Mouse (Mus musculus) spleen, postnatal 36 days (tissue): ENCODE measurements around the gene Mageb3.
"Not testable (repeated sequence)": the region's sequence is repeated elsewhere in the genome, so short reads cannot be mapped to it uniquely, and the experiment has no call there.

Experiments
- DNase-seq, 2 experiments: peaks; one replicate each; pipeline ENCODE4 v3.0.0; 2022; ENCODE audit warnings: low spot score in 2 of 2, mixed read lengths in 1 of 2

Mageb3 gene

DNA sequence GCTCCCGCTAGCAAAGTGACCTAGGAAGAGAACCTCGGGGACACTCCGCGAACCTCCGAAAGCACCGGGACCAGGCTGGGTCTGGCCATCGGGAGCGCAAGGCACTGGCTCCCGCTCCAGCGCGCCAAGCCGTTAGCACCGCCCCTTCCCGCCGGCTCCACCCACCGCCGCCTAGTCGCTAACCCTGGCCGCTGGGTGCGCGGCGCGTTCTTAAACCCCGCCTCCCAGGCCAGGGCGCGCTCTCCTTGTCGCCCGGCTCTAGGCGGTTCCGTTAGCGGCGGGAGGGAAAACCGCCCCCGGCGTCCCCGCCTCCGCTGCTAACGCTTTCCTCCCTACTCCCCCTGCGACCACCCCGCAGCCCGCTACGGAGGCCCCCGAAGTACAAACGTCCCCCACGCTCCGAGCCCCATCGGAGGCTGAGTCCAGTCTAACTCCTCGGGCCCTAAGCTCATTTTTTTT lies at the start of gene Mageb3, which contains the start of gene Ctdspl2:
Gene Mageb3 (minus strand): TSS at position 328 of the 459 bp plus-strand sequence.
Gene Ctdspl2 (plus strand): TSS at position 237 of the 459 bp plus-strand sequence.
- DNase-seq = peak; percentile 95 to 96

DNA sequence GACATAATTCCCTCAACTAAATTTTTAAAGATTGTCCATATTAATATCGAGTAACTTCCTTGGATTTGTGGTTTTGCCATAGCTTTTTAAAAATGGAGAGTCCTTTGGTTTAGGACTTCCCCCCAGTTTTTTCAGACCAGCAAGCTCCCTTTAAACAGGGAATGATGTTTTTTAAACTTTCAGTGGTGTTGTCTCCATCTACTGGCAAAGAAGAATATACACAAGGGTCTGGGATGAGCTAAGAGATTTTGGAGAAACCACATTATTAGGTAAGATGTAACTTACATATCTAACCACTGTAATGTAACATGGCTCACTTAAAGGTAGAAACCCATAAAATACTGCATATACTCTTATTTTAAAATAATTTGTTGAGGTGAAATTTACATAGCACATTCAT lies 39.8 kb upstream of the Mageb3 start:
- DNase-seq = no peak

GRCm38 (mm10) chr2:121957216-121957792 lies 1.4 kb upstream of the Mageb3 start:
- DNase-seq = no peak

GRCm38 (mm10) chr2:121956224-121957018 lies 529 bp upstream of the Mageb3 start:
- peak; percentile 89 for DNase-seq

GRCm38 (mm10) chr2:121954971-121955656 lies 778 bp downstream of the Mageb3 start:
- no peak for DNase-seq

DNA sequence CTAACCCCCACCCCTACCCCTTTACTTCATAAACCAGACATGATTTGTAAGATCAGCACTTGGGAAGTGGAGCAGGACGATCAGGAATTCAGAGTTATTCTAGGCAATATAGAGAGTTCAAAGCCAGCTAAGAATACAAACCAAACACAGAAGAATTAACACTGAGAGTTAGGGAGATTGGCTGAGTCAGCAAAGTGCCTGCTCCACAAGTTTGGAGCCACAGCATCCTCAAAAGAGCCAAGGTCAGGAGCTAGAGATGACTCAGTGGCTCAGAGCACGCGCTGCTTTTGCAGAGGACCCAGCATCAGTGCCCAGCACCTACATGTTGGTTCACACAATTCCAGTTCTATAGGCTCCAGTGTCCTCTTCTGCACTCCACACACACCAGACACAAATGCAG lies 12.5 kb downstream of the Mageb3 start:
- no peak for DNase-seq

DNA sequence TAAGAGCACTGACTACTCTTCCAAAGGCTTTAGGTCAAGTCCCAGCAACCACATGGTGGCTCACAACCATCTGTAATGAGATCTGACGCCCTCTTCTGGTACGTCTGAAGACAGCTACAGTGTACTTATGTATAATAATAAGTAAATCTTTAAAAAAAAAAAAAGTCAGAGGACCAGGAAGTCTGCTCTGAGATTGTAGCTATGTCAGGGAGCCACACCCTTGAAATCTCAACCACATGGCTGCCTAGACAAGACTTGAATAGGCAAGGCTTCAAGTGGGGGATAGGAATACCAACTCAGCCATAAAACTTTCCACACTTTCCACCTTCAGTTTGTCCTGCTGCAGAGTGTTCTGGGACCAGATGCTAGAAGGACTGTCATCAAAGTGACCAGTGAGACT lies 18.3 kb downstream of the Mageb3 start:
- not testable (repeated sequence) for DNase-seq

DNA sequence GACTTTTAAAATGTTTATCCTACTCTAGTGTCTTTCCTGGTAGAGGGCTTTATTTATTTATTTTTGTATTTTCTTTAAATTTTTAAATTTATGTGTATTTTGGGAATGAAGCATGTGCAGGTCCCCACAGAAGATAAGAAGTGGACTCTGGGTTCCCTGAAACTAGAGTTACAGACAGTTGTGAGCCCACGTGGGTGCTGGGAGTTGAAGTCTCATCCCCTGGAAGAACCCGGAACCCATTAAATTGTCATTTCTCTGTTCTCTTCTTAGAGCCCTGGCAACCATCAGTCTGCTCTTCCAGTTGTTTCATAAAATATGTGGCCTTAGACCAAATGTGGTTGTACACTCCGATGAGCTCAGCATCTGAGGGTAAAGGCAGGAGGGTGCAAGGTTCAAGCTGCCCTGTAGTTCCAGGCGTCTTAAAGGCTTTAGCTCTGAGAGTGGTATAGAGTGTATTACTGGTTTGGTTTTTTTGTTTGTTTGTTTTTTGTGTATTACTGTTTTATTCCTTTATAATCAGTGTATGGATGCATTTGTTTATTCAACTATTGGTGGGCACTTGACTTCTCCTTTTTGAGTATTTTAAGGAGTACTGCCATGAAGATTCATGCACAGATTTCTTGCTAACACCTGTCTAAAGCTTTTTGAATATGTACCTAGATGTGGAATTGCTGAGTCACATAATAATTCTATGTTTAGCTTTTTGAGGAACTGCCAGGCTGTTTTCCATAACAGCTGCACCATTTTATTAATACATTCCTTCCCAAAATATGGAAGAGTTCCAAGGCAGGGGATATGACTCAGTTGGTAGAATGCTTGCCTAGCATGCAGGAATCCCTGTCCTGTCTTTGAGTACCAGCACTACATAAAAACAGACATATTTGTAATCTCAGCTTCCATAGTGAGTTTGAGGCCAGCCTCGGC lies 39.6 kb downstream of the Mageb3 start:
- no peak for DNase-seq

DNA sequence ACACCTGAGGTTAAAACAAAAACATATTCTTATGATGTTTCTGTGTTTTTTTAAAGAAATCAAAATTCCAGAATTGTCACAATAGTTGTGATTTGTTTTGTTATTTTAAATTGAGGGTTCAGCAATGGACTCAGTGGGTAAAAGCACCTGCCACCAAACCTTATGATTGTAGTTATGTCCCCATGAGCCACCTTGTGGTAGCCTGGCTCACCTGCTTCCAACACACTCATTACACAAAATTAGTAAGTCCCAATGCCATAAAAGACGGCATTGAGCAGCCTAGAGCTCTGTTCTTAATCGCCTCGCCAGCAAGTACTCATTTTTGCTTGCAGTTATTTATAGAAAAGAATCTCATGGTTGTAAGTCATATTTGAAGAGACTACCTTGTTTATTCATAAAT lies 45.9 kb downstream of the Mageb3 start:
- no peak for DNase-seq
